15 mouse cellular contexts compared by ENCODE assay signal in the genomic region with DNA sequence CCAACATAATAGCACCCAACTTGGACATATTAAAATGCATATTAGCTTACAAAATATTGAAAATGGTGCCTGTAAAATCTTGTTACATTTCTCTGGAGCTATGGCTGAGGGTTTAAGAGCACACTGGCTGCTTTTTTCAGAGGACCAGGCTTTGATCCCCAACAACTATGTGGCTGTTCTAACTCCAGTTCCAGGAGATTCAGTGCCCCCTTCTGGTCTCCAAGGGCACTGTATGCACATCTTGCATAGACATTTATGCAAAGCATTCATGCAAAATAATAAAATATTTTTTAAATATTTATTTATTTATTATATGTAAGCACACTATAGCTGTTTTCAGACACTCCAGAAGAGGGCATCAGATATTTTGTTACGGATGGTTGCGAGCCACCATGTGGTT. TPM values are rescaled to one million over a fixed set of nuclear protein-coding genes. Genes with fewer than 3 reads are reported as not detected.
DNase-seq lines count a peak whose midpoint lies in the region; ATAC-seq and TF ChIP-seq lines count a peak whose summit lies in the region.
"Had no signal": no experiment of that assay in that cellular context is flagged by ENCODE, and none has a peak within 500 bp of the region (broad histone marks: within the 10 kb centered on the region; RNA-seq: fewer than 3 reads in every experiment).

No protein-coding gene starts in this region.

- H3K27ac ChIP-seq in kidney, postnatal 0 days, result no peak overlapping the region
- H3K27ac ChIP-seq in kidney, embryonic 15.5 days, result no peak overlapping the region
- H3K27ac ChIP-seq: embryonic facial prominence, embryonic 13.5 days; forebrain, embryonic 10.5 days; limb, embryonic 15.5 days had no signal

- H3K4me1 ChIP-seq in kidney, postnatal 0 days (replicated peaks; ENCODE audit: insufficient read depth, low read length), result no peaks in the 10 kb centered on the region
- no peaks in the 10 kb centered on the region for H3K4me1 ChIP-seq in kidney, embryonic 15.5 days
- H3K4me1 ChIP-seq: embryonic facial prominence, embryonic 13.5 days; forebrain, embryonic 10.5 days; limb, embryonic 15.5 days had no signal

- DNase-seq in kidney, postnatal 0 days (ENCODE audit: low spot score), result no peak
- peak; percentile 9 for DNase-seq in thymus, postnatal 4 days
- no peak for DNase-seq in thymus, postnatal 0 days (ENCODE audit: low spot score)
- peak; percentile 4 for DNase-seq in adipocyte (ENCODE audit: low spot score)
- no peak for DNase-seq in spleen, postnatal 10 days (ENCODE audit: low spot score in 2 of 2)
- DNase-seq in cerebellum, postnatal 25 days, result no peak
- DNase-seq in cerebellum, postnatal 4 days (ENCODE audit: low spot score in 2 of 2), result no peak
- DNase-seq: cerebellum, postnatal 36 days; heart, postnatal 4 days; lung, postnatal 4 days had no signal

- peak; percentile 16; the same call in 1 of the 2 replicates for TF ChIP-seq CTCF in kidney, postnatal 0 days (IDR thresholded peaks at IDR 0.05; ENCODE audit: low read depth)

- no peak for ATAC-seq in kidney, postnatal 0 days (replicated peaks; ENCODE audit: low FRiP score, low read depth)
- ATAC-seq in kidney, embryonic 15.5 days (replicated peaks; ENCODE audit: low FRiP score), result no peak

- H3K4me3 ChIP-seq in kidney, postnatal 0 days (replicated peaks; ENCODE audit: low read depth, low read length), result no peak overlapping the region
- no peak overlapping the region for H3K4me3 ChIP-seq in kidney, embryonic 15.5 days (replicated peaks)
- H3K4me3 ChIP-seq: embryonic facial prominence, embryonic 13.5 days; forebrain, embryonic 10.5 days; limb, embryonic 15.5 days had no signal

- no peaks in the 10 kb centered on the region for H3K9me3 ChIP-seq in kidney, postnatal 0 days (replicated peaks; ENCODE audit: low read length)
- H3K9me3 ChIP-seq in kidney, embryonic 15.5 days (replicated peaks), result no peaks in the 10 kb centered on the region
- H3K9me3 ChIP-seq: embryonic facial prominence, embryonic 13.5 days; forebrain, embryonic 10.5 days; limb, embryonic 15.5 days had no signal

- no peaks in the 10 kb centered on the region for H3K27me3 ChIP-seq in kidney, postnatal 0 days (ENCODE audit: insufficient read depth, low read length)
- H3K27me3 ChIP-seq in kidney, embryonic 15.5 days, result no peaks in the 10 kb centered on the region
- H3K27me3 ChIP-seq: embryonic facial prominence, embryonic 13.5 days; limb, embryonic 15.5 days had no signal

- H3K4me2 ChIP-seq in kidney, postnatal 0 days (ENCODE audit: low read length), result no peak overlapping the region
- no peak overlapping the region for H3K4me2 ChIP-seq in kidney, embryonic 15.5 days
- H3K4me2 ChIP-seq: embryonic facial prominence, embryonic 13.5 days; heart, embryonic 11.5 days; limb, embryonic 15.5 days had no signal

- 97% methylated on average over 2 of the region's 2 CpGs for WGBS in kidney, postnatal 0 days
- WGBS in kidney, embryonic 15.5 days, result 95% methylated on average over 2 of the region's 2 CpGs

- no peaks in the 10 kb centered on the region for H3K36me3 ChIP-seq in kidney, postnatal 0 days (ENCODE audit: insufficient read depth, low read length)
- H3K36me3 ChIP-seq in kidney, embryonic 15.5 days, result no peaks in the 10 kb centered on the region
- H3K36me3 ChIP-seq: embryonic facial prominence, embryonic 13.5 days; forebrain, embryonic 10.5 days; limb, embryonic 15.5 days had no signal

- no peak overlapping the region for H3K9ac ChIP-seq in kidney, postnatal 0 days (ENCODE audit: low read depth, low read length)
- no peak overlapping the region for H3K9ac ChIP-seq in kidney, embryonic 15.5 days
- H3K9ac ChIP-seq: embryonic facial prominence, embryonic 13.5 days; limb, embryonic 15.5 days had no signal

RNA-seq across cellular contexts. Expression of gene Prdx4, which starts 34.2 kb away (rescaled TPM):
- 281 and 291 TPM in 2 replicates for polyA plus RNA-seq in kidney, postnatal 0 days (2015; fragmentation: Nextera tagmentation; extraction: Ambion mirVana)
- polyA plus RNA-seq in kidney, embryonic 15.5 days (2015; fragmentation: Nextera tagmentation; extraction: Ambion mirVana), result 291 and 295 TPM in 2 replicates
- polyA plus RNA-seq in thymus, postnatal 0 days (2015; fragmentation: Nextera tagmentation; extraction: Ambion mirVana), result 83.4 and 93.1 TPM in 2 replicates

RNA-seq across cellular contexts. Expression of gene Acot9, which starts 44.1 kb away (rescaled TPM):
- polyA plus RNA-seq in kidney, postnatal 0 days (2015; fragmentation: Nextera tagmentation; extraction: Ambion mirVana), result 63.9 and 66.5 TPM in 2 replicates
- 36.0 and 36.7 TPM in 2 replicates for polyA plus RNA-seq in kidney, embryonic 15.5 days (2015; fragmentation: Nextera tagmentation; extraction: Ambion mirVana)
- polyA plus RNA-seq in thymus, postnatal 0 days (2015; fragmentation: Nextera tagmentation; extraction: Ambion mirVana), result 40.7 and 42.9 TPM in 2 replicates

Comparison
In these comparisons a context has a peak if more than half of its experiments do, and no peak if none do; other contexts are left out.
1. DNase-seq: peak in thymus, postnatal 4 days (single experiment) and adipocyte (single experiment); none in kidney, postnatal 0 days (single experiment), thymus, postnatal 0 days (single experiment), spleen, postnatal 10 days (0 of 2), cerebellum, postnatal 25 days (0 of 2) and cerebellum, postnatal 4 days (0 of 2).